Comparison of ENCODE assay signal across 25 mouse cellular contexts in genomic region chr11:43877211-43877610, GRCm38 (mm10). TPM values are rescaled to one million over a fixed set of nuclear protein-coding genes. Genes with fewer than 3 reads are reported as not detected.
DNase-seq lines count a peak whose midpoint lies in the region; ATAC-seq and TF ChIP-seq lines count a peak whose summit lies in the region.
"Had no signal": no experiment of that assay in that cellular context is flagged by ENCODE, and none has a peak within 500 bp of the region (broad histone marks: within the 10 kb centered on the region; RNA-seq: fewer than 3 reads in every experiment).

No protein-coding gene starts in this region.

- no peak overlapping the region for H3K4me2 ChIP-seq in embryonic facial prominence, embryonic 14.5 days (ENCODE audit: low read depth, low read length)
- H3K4me2 ChIP-seq in kidney, embryonic 14.5 days (replicated peaks; ENCODE audit: low read depth, low read length): no peak overlapping the region
- H3K4me2 ChIP-seq: embryonic facial prominence, embryonic 15.5 days; forebrain, embryonic 15.5 days; heart, embryonic 11.5 days; hindbrain, embryonic 12.5 days; limb, embryonic 12.5 days; liver, embryonic 15.5 days; stomach, embryonic 15.5 days had no signal

- no peaks in the 10 kb centered on the region for H3K9me3 ChIP-seq in embryonic facial prominence, embryonic 14.5 days (ENCODE audit: control insufficient read depth, low read length)
- no peaks in the 10 kb centered on the region for H3K9me3 ChIP-seq in embryonic facial prominence, embryonic 10.5 days
- no peaks in the 10 kb centered on the region for H3K9me3 ChIP-seq in kidney, embryonic 14.5 days (ENCODE audit: control insufficient read depth, low read length)
- H3K9me3 ChIP-seq: embryonic facial prominence, embryonic 15.5 days; forebrain, embryonic 15.5 days; hindbrain, embryonic 12.5 days; limb, embryonic 12.5 days; liver, embryonic 15.5 days; midbrain, embryonic 10.5 days; stomach, embryonic 15.5 days had no signal

- no peak for TF ChIP-seq CTCF in brain, embryonic 14.5 days (IDR thresholded peaks at IDR 0.05; ENCODE audit: borderline replicate concordance, extremely low read depth, insufficient read depth, insufficient read length)

- no peak overlapping the region for H3K27ac ChIP-seq in embryonic facial prominence, embryonic 14.5 days (replicated peaks; ENCODE audit: low read depth, low read length)
- H3K27ac ChIP-seq in embryonic facial prominence, embryonic 10.5 days (replicated peaks): no peak overlapping the region
- no peak overlapping the region for H3K27ac ChIP-seq in kidney, embryonic 14.5 days (ENCODE audit: low read depth, low read length)
- H3K27ac ChIP-seq: embryonic facial prominence, embryonic 15.5 days; forebrain, embryonic 15.5 days; gastrocnemius, adult 2 months; hindbrain, embryonic 12.5 days; limb, embryonic 12.5 days; liver, embryonic 15.5 days; midbrain, embryonic 10.5 days; stomach, embryonic 15.5 days had no signal

- H3K9ac ChIP-seq in embryonic facial prominence, embryonic 14.5 days (ENCODE audit: low read depth, low read length): no peak overlapping the region
- H3K9ac ChIP-seq in kidney, embryonic 14.5 days (ENCODE audit: low read depth, low read length): no peak overlapping the region
- H3K9ac ChIP-seq: embryonic facial prominence, embryonic 15.5 days; forebrain, embryonic 15.5 days; hindbrain, embryonic 12.5 days; limb, embryonic 12.5 days; liver, embryonic 15.5 days; stomach, embryonic 15.5 days had no signal

- peak; percentile 20 for DNase-seq in embryonic facial prominence, embryonic 14.5 days (ENCODE audit: low spot score)
- DNase-seq in embryonic facial prominence, embryonic 10.5 days (ENCODE audit: low spot score): no peak
- DNase-seq in kidney, postnatal 14 days: peak; percentile 10
- DNase-seq in lung, postnatal 10 days: peak; percentile 25
- no peak for DNase-seq in lung, postnatal 14 days
- DNase-seq in brain, embryonic 14.5 days (ENCODE audit: low read depth): peak; percentile 32
- DNase-seq: adrenal gland, postnatal 25 days; cerebellum, adult 9-10 months; gastrocnemius, adult 2 months; gastrocnemius, postnatal 36 days; heart, adult 18-20 months; heart, postnatal 36 days; layer of hippocampus, adult 9-11 months; right cerebral cortex, postnatal 25 days had no signal

- TF ChIP-seq POLR2A in brain, embryonic 14.5 days (IDR thresholded peaks at IDR 0.05; ENCODE audit: borderline replicate concordance, extremely low read depth, insufficient read depth, insufficient read length, poor library complexity, severe bottlenecking): no peak

- no peaks in the 10 kb centered on the region for H3K27me3 ChIP-seq in embryonic facial prominence, embryonic 14.5 days (replicated peaks; ENCODE audit: control insufficient read depth, insufficient read depth, low read length)
- no peaks in the 10 kb centered on the region for H3K27me3 ChIP-seq in embryonic facial prominence, embryonic 10.5 days (replicated peaks; ENCODE audit: low read depth, poor library complexity, severe bottlenecking)
- H3K27me3 ChIP-seq in kidney, embryonic 14.5 days (ENCODE audit: control insufficient read depth, insufficient read depth, low read length): no peaks in the 10 kb centered on the region
- H3K27me3 ChIP-seq: embryonic facial prominence, embryonic 15.5 days; forebrain, embryonic 15.5 days; hindbrain, embryonic 12.5 days; limb, embryonic 12.5 days; liver, embryonic 15.5 days; stomach, embryonic 15.5 days had no signal

- H3K4me1 ChIP-seq in embryonic facial prominence, embryonic 14.5 days (ENCODE audit: control insufficient read depth, insufficient read depth, low read length): no peaks in the 10 kb centered on the region
- H3K4me1 ChIP-seq in embryonic facial prominence, embryonic 10.5 days: no peaks in the 10 kb centered on the region
- H3K4me1 ChIP-seq in kidney, embryonic 14.5 days (ENCODE audit: control insufficient read depth, insufficient read depth, low read length): no peaks in the 10 kb centered on the region
- H3K4me1 ChIP-seq: forebrain, embryonic 15.5 days; hindbrain, embryonic 12.5 days; limb, embryonic 12.5 days; liver, embryonic 15.5 days; midbrain, embryonic 10.5 days; stomach, embryonic 15.5 days had no signal

- 79% methylated on average over 5 of the region's 5 CpGs for WGBS in embryonic facial prominence, embryonic 14.5 days
- 90% methylated on average over 5 of the region's 5 CpGs for WGBS in embryonic facial prominence, embryonic 10.5 days
- WGBS in kidney, embryonic 14.5 days: 75% methylated on average over 5 of the region's 5 CpGs

- ATAC-seq in embryonic facial prominence, embryonic 14.5 days (ENCODE audit: low read depth): no peak
- no peak for ATAC-seq in kidney, embryonic 14.5 days (ENCODE audit: low FRiP score, low TSS enrichment)
- ATAC-seq: forebrain, embryonic 15.5 days; intestine, postnatal 0 days; lung, postnatal 0 days had no signal

- no peaks in the 10 kb centered on the region for H3K36me3 ChIP-seq in embryonic facial prominence, embryonic 14.5 days (ENCODE audit: control insufficient read depth, insufficient read depth, low read length)
- no peaks in the 10 kb centered on the region for H3K36me3 ChIP-seq in embryonic facial prominence, embryonic 10.5 days (replicated peaks)
- H3K36me3 ChIP-seq in kidney, embryonic 14.5 days (ENCODE audit: control insufficient read depth, insufficient read depth, low read length): no peaks in the 10 kb centered on the region
- H3K36me3 ChIP-seq: embryonic facial prominence, embryonic 15.5 days; forebrain, embryonic 15.5 days; hindbrain, embryonic 12.5 days; limb, embryonic 12.5 days; liver, embryonic 15.5 days; midbrain, embryonic 10.5 days; stomach, embryonic 15.5 days had no signal

- H3K4me3 ChIP-seq in embryonic facial prominence, embryonic 14.5 days (ENCODE audit: low read depth, low read length): no peak overlapping the region
- H3K4me3 ChIP-seq in embryonic facial prominence, embryonic 10.5 days: no peak overlapping the region
- H3K4me3 ChIP-seq in kidney, embryonic 14.5 days (ENCODE audit: low read length): no peak overlapping the region
- H3K4me3 ChIP-seq: embryonic facial prominence, embryonic 15.5 days; forebrain, embryonic 15.5 days; gastrocnemius, adult 2 months; hindbrain, embryonic 12.5 days; limb, embryonic 12.5 days; liver, embryonic 15.5 days; midbrain, embryonic 10.5 days; stomach, embryonic 15.5 days had no signal

RNA-seq across cellular contexts. Expression of gene Adra1b, which starts 23.8 kb away (rescaled TPM):
- polyA plus RNA-seq in embryonic facial prominence, embryonic 14.5 days (2014; fragmentation: Nextera tagmentation; extraction: Ambion mirVana): 0.59 and 0.67 TPM in 2 replicates
- 0.22 and 0.34 TPM in 2 replicates for polyA plus RNA-seq in embryonic facial prominence, embryonic 10.5 days (2016; fragmentation: Nextera tagmentation; extraction: Ambion mirVana)
- 0.39 and 0.73 TPM in 2 replicates for polyA plus RNA-seq in kidney, embryonic 14.5 days (2014; fragmentation: Nextera tagmentation; extraction: Ambion mirVana)
- polyA plus RNA-seq in brain, embryonic 14.5 days (2012; rRNA removed): 5.1 and 9.8 TPM in 2 replicates

Comparison
In these comparisons a context has a peak if more than half of its experiments do, and no peak if none do; other contexts are left out.
1. DNase-seq: peak in embryonic facial prominence, embryonic 14.5 days (single experiment), kidney, postnatal 14 days (single experiment), lung, postnatal 10 days (single experiment) and brain, embryonic 14.5 days (single experiment); none in embryonic facial prominence, embryonic 10.5 days (single experiment) and lung, postnatal 14 days (single experiment).